Mouse (Mus musculus): ENCODE results near the gene Vps50. TPM values are rescaled to one million over a fixed set of nuclear protein-coding genes. Genes with fewer than 3 reads are reported as not detected.
"Not testable (repeated sequence)": the region's sequence is repeated elsewhere in the genome, so short reads cannot be mapped to it uniquely, and the experiment has no call there.

Vps50 gene
- polyA plus RNA-seq, 1 experiment from 2014 or later: 30.8 TPM

- no peak overlapping the region for H3K9ac ChIP-seq
- no peak overlapping the region for H3K4me3 ChIP-seq (replicated peaks)
- H3K9me3 ChIP-seq: no peaks in the 10 kb centered on the region
- H3K36me3 ChIP-seq: no peaks in the 10 kb centered on the region
- H3K4me1 ChIP-seq (replicated peaks): no peaks in the 10 kb centered on the region
- H3K4me2 ChIP-seq (replicated peaks): no peak overlapping the region
- no peak for ATAC-seq
- 4% methylated on average over 2 of the region's 2 CpGs for WGBS
- H3K27ac ChIP-seq: no peak overlapping the region
- no peaks in the 10 kb centered on the region for H3K27me3 ChIP-seq (replicated peaks)
Observed at GRCm38 (mm10) chr6:3496210-3496609, 2.0 kb upstream of the Vps50 start.

GRCm38 (mm10) chr6:3500286-3500685 lies 2.1 kb downstream of the Vps50 start:
- H3K9me3 ChIP-seq: no peaks in the 10 kb centered on the region
- H3K4me1 ChIP-seq (replicated peaks): no peaks in the 10 kb centered on the region
- no peak overlapping the region for H3K9ac ChIP-seq
- no peaks in the 10 kb centered on the region for H3K27me3 ChIP-seq (replicated peaks)
- WGBS: 82% methylated on average over 3 of the region's 3 CpGs
- H3K36me3 ChIP-seq: no peaks in the 10 kb centered on the region
- no peak for ATAC-seq
- H3K4me2 ChIP-seq (replicated peaks): no peak overlapping the region
- no peak overlapping the region for H3K4me3 ChIP-seq (replicated peaks)
- H3K27ac ChIP-seq: no peak overlapping the region

GRCm38 (mm10) chr6:3505289-3505688 lies 7.1 kb downstream of the Vps50 start:
- no peaks in the 10 kb centered on the region for H3K9me3 ChIP-seq
- no peaks in the 10 kb centered on the region for H3K4me1 ChIP-seq (replicated peaks)
- ATAC-seq: no peak
- no peak overlapping the region for H3K4me3 ChIP-seq (replicated peaks)
- 79% methylated on average over 5 of the region's 5 CpGs for WGBS
- H3K27ac ChIP-seq: no peak overlapping the region
- H3K27me3 ChIP-seq (replicated peaks): no peaks in the 10 kb centered on the region
- H3K36me3 ChIP-seq: no peaks in the 10 kb centered on the region
- no peak overlapping the region for H3K9ac ChIP-seq
- H3K4me2 ChIP-seq (replicated peaks): no peak overlapping the region

GRCm38 (mm10) chr6:3507078-3507477 lies 8.9 kb downstream of the Vps50 start:
- no peak for ATAC-seq

GRCm38 (mm10) chr6:3508151-3508550 lies 10.0 kb downstream of the Vps50 start:
- H3K4me2 ChIP-seq (replicated peaks); H3K4me1 ChIP-seq (replicated peaks); H3K27me3 ChIP-seq (replicated peaks); H3K27ac ChIP-seq; H3K36me3 ChIP-seq; H3K9ac ChIP-seq; H3K9me3 ChIP-seq; H3K4me3 ChIP-seq (replicated peaks); ATAC-seq: not testable (repeated sequence)
- WGBS: 89% methylated on average over 2 of the region's 2 CpGs

More at GRCm38 (mm10) chr6:3507078-3507477, 8.9 kb downstream of the Vps50 start:
- Histone ChIP-seq H3K9ac (no peak overlapping the region), H3K27ac (no peak overlapping the region), H3K9me3 (no peaks in the 10 kb centered on the region), H3K27me3 (replicated peaks) (no peaks in the 10 kb centered on the region), H3K36me3 (no peaks in the 10 kb centered on the region), H3K4me3 (replicated peaks) (no peak overlapping the region), H3K4me2 (replicated peaks) (no peak overlapping the region), H3K4me1 (replicated peaks) (no peaks in the 10 kb centered on the region)
- WGBS: 60% methylated on average over 4 of the region's 4 CpGs

- no peaks in the 10 kb centered on the region for H3K4me1 ChIP-seq (replicated peaks)
- H3K27ac ChIP-seq: no peak overlapping the region
- H3K27me3 ChIP-seq (replicated peaks): no peaks in the 10 kb centered on the region
- H3K36me3 ChIP-seq: no peaks in the 10 kb centered on the region
- H3K4me2 ChIP-seq (replicated peaks): no peak overlapping the region
- H3K9me3 ChIP-seq: no peaks in the 10 kb centered on the region
- peak; percentile 74 for ATAC-seq
- no peak overlapping the region for H3K4me3 ChIP-seq (replicated peaks)
- no peak overlapping the region for H3K9ac ChIP-seq
- 23% methylated on average over 2 of the region's 2 CpGs for WGBS
Observed at GRCm38 (mm10) chr6:3509782-3510181, 11.6 kb downstream of the Vps50 start.

- no peak overlapping the region for H3K9ac ChIP-seq
- no peaks in the 10 kb centered on the region for H3K9me3 ChIP-seq
- WGBS: 77% methylated on average over 10 of the region's 10 CpGs
- H3K4me2 ChIP-seq (replicated peaks): no peak overlapping the region
- ATAC-seq: no peak
- H3K4me3 ChIP-seq (replicated peaks): no peak overlapping the region
- no peaks in the 10 kb centered on the region for H3K27me3 ChIP-seq (replicated peaks)
- H3K36me3 ChIP-seq: no peaks in the 10 kb centered on the region
- no peak overlapping the region for H3K27ac ChIP-seq
- no peaks in the 10 kb centered on the region for H3K4me1 ChIP-seq (replicated peaks)
Observed at GRCm38 (mm10) chr6:3511116-3511515, 12.9 kb downstream of the Vps50 start.

GRCm38 (mm10) chr6:3511612-3512011 lies 13.4 kb downstream of the Vps50 start:
- H3K9me3 ChIP-seq: no peaks in the 10 kb centered on the region
- H3K27me3 ChIP-seq (replicated peaks): no peaks in the 10 kb centered on the region
- no peaks in the 10 kb centered on the region for H3K4me1 ChIP-seq (replicated peaks)
- 63% methylated on average over 11 of the region's 11 CpGs for WGBS
- H3K27ac ChIP-seq: no peak overlapping the region
- no peak overlapping the region for H3K4me3 ChIP-seq (replicated peaks)
- ATAC-seq: no peak
- no peak overlapping the region for H3K9ac ChIP-seq
- H3K4me2 ChIP-seq (replicated peaks): no peak overlapping the region
- H3K36me3 ChIP-seq: no peaks in the 10 kb centered on the region

GRCm38 (mm10) chr6:3512611-3513010 lies 14.4 kb downstream of the Vps50 start:
- Histone ChIP-seq H3K4me2 (replicated peaks) (no peak overlapping the region), H3K4me1 (replicated peaks) (no peaks in the 10 kb centered on the region), H3K9ac (no peak overlapping the region), H3K4me3 (replicated peaks) (no peak overlapping the region), H3K9me3 (no peaks in the 10 kb centered on the region), H3K36me3 (0 out of 2 replicates have a peak, but pooled peaks cover 3% of the 10 kb centered on the region), H3K27ac (no peak overlapping the region), H3K27me3 (replicated peaks) (no peaks in the 10 kb centered on the region)
- WGBS: 45% methylated on average over 3 of the region's 3 CpGs
- ATAC-seq: peak; percentile 62

- ATAC-seq: no peak
Observed at GRCm38 (mm10) chr6:3528198-3528597, 30.0 kb downstream of the Vps50 start.

GRCm38 (mm10) chr6:3531445-3531844 lies 33.3 kb downstream of the Vps50 start:
- no peaks in the 10 kb centered on the region for H3K27me3 ChIP-seq (replicated peaks)
- WGBS: 83% methylated on average over 5 of the region's 5 CpGs

More at GRCm38 (mm10) chr6:3528198-3528597, 30.0 kb downstream of the Vps50 start:
- Histone ChIP-seq H3K9me3 (no peaks in the 10 kb centered on the region), H3K9ac (no peak overlapping the region), H3K27ac (no peak overlapping the region), H3K4me1 (replicated peaks) (no peaks in the 10 kb centered on the region), H3K4me3 (replicated peaks) (no peak overlapping the region), H3K27me3 (replicated peaks) (no peaks in the 10 kb centered on the region), H3K36me3 (no peaks in the 10 kb centered on the region), H3K4me2 (replicated peaks) (no peak overlapping the region)
- 89% methylated on average over 4 of the region's 4 CpGs for WGBS

GRCm38 (mm10) chr6:3536048-3536447 lies 37.9 kb downstream of the Vps50 start:
- no peaks in the 10 kb centered on the region for H3K27me3 ChIP-seq (replicated peaks)
- no peak overlapping the region for H3K27ac ChIP-seq
- H3K36me3 ChIP-seq: no peaks in the 10 kb centered on the region
- no peak overlapping the region for H3K4me2 ChIP-seq (replicated peaks)
- no peak for ATAC-seq
- no peaks in the 10 kb centered on the region for H3K4me1 ChIP-seq (replicated peaks)
- WGBS: 54% methylated on average over 1 of the region's 1 CpGs
- no peak overlapping the region for H3K9ac ChIP-seq
- no peaks in the 10 kb centered on the region for H3K9me3 ChIP-seq
- H3K4me3 ChIP-seq (replicated peaks): no peak overlapping the region

More at GRCm38 (mm10) chr6:3531445-3531844, 33.3 kb downstream of the Vps50 start:
- Histone ChIP-seq H3K4me2 (replicated peaks) (no peak overlapping the region), H3K9me3 (no peaks in the 10 kb centered on the region), H3K36me3 (no peaks in the 10 kb centered on the region), H3K4me3 (replicated peaks) (no peak overlapping the region), H3K4me1 (replicated peaks) (no peaks in the 10 kb centered on the region), H3K27ac (no peak overlapping the region), H3K9ac (no peak overlapping the region)
- ATAC-seq: no peak

GRCm38 (mm10) chr6:3539470-3539869 lies 41.3 kb downstream of the Vps50 start:
- Histone ChIP-seq H3K9me3 (no peaks in the 10 kb centered on the region), H3K36me3 (no peaks in the 10 kb centered on the region), H3K4me2 (replicated peaks) (no peak overlapping the region), H3K4me3 (replicated peaks) (no peak overlapping the region), H3K27ac (no peak overlapping the region), H3K9ac (no peak overlapping the region), H3K4me1 (replicated peaks) (no peaks in the 10 kb centered on the region), H3K27me3 (replicated peaks) (no peaks in the 10 kb centered on the region)
- no peak for ATAC-seq
- WGBS: 70% methylated on average over 2 of the region's 2 CpGs

All from intestine, embryonic 15.5 days (tissue).